Comparison of ENCODE assay signal across 8 mouse cellular contexts in the genomic region with DNA sequence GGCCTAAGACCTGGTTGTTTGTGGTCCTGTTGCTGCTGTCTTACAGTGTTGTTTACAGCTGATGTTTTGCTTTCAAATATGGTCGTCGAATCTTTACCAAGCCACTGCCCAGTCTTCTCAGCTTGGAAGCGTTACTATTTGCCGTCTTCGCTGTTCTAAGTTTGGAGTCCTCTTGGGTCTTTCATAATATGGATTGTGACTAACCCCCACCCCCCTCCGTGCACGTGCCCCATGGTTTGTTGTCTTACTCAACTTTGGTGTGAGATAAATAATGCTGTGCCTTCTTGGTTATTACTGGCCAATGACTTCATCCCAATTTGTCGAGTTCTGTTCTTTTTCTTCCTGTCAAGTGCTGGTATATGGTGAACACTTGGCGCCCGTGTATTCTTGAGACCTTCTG. TPM values are rescaled to one million over a fixed set of nuclear protein-coding genes. Genes with fewer than 3 reads are reported as not detected.
A peak's percentile ranks its signal among the peaks of the same experiment; 100 is the strongest.
DNase-seq lines count a peak whose midpoint lies in the region; ATAC-seq and TF ChIP-seq lines count a peak whose summit lies in the region.

No protein-coding gene starts in this region.

- ATAC-seq in heart, postnatal 0 days (ENCODE audit: insufficient read depth, low read depth): no peak
- ATAC-seq in midbrain, embryonic 11.5 days (ENCODE audit: low FRiP score): no peak
- ATAC-seq in frontal cortex, adult (ENCODE audit: low TSS enrichment): no peak

- H3K9ac ChIP-seq in heart, postnatal 0 days (replicated peaks; ENCODE audit: low read depth, low read length): no peak overlapping the region
- no peak overlapping the region for H3K9ac ChIP-seq in midbrain, embryonic 11.5 days (ENCODE audit: low read length)

- no peaks in the 10 kb centered on the region for H3K9me3 ChIP-seq in heart, postnatal 0 days (replicated peaks; ENCODE audit: control insufficient read depth, low read length)
- no peaks in the 10 kb centered on the region for H3K9me3 ChIP-seq in midbrain, embryonic 11.5 days (ENCODE audit: control insufficient read depth, low read length)

- H3K27me3 ChIP-seq in heart, postnatal 0 days (ENCODE audit: control insufficient read depth, insufficient read depth, low read length): no peaks in the 10 kb centered on the region
- no peaks in the 10 kb centered on the region for H3K27me3 ChIP-seq in midbrain, embryonic 11.5 days (ENCODE audit: control insufficient read depth, insufficient read depth, low read length)

- peak; percentile 8 to 13 for DNase-seq in heart, adult 18-20 months
- DNase-seq in heart, postnatal 14 days: no peak
- peak; percentile 16 for DNase-seq in Muller cell, postnatal 12 days (ENCODE audit: inconsistent ontology term)
- DNase-seq in heart, postnatal 0 days (ENCODE audit: low spot score): no peak
- no peak for DNase-seq in midbrain, embryonic 11.5 days (ENCODE audit: low spot score, missing footprints)
- no peak for DNase-seq in cerebellum, postnatal 25 days
- no peak for DNase-seq in kidney, postnatal 36 days

- peaks cover 10% of the 10 kb centered on the region for H3K4me1 ChIP-seq in heart, postnatal 0 days (ENCODE audit: control insufficient read depth, insufficient read depth)
- H3K4me1 ChIP-seq in midbrain, embryonic 11.5 days (ENCODE audit: control insufficient read depth, insufficient read depth, low read length): peaks cover 2% of the 10 kb centered on the region; the same call in 1 of the 2 replicates

- no peak for TF ChIP-seq CTCF in heart, postnatal 0 days (IDR thresholded peaks at IDR 0.05; ENCODE audit: low read depth)

- H3K36me3 ChIP-seq in heart, postnatal 0 days (replicated peaks; ENCODE audit: control insufficient read depth, insufficient read depth, low read length): no peaks in the 10 kb centered on the region
- H3K36me3 ChIP-seq in midbrain, embryonic 11.5 days (ENCODE audit: control insufficient read depth, insufficient read depth, low read length): no peaks in the 10 kb centered on the region

- TF ChIP-seq EP300 in heart, postnatal 0 days (IDR thresholded peaks at IDR 0.05; ENCODE audit: low read depth): no peak

- H3K27ac ChIP-seq in heart, postnatal 0 days (ENCODE audit: low read depth): peak overlapping the region; percentile 96; the same call in 1 of the 2 replicates
- H3K27ac ChIP-seq in midbrain, embryonic 11.5 days (ENCODE audit: low read depth, low read length): no peak overlapping the region

- peak overlapping the region; percentile 69 for H3K4me2 ChIP-seq in heart, postnatal 0 days (ENCODE audit: low read depth, low read length)
- peak overlapping the region; percentile 79; the same call in 1 of the 2 replicates for H3K4me2 ChIP-seq in midbrain, embryonic 11.5 days

- WGBS in heart, postnatal 0 days: 65% methylated on average over 10 of the region's 10 CpGs
- WGBS in midbrain, embryonic 11.5 days: 88% methylated on average over 10 of the region's 10 CpGs

- intact Hi-C loops in heart, postnatal 14 days (cut with DNase I): no loop called here

- peak overlapping the region; percentile 84; the same call in 1 of the 2 replicates for H3K4me3 ChIP-seq in heart, postnatal 0 days (ENCODE audit: low read depth, low read length)
- H3K4me3 ChIP-seq in midbrain, embryonic 11.5 days (ENCODE audit: low read depth, low read length): no peak overlapping the region

RNA-seq across cellular contexts. Expression of a gene that starts 1.1 kb away (rescaled TPM):
- total RNA-seq in heart, adult 18-20 months (2021): 10 to 100 TPM in 1 of 2 experiments, 1 to 10 TPM in 1; 9.8 to 10.9 TPM
- total RNA-seq in heart, postnatal 14 days (2021): 10 to 100 TPM; 10.2 to 10.3 TPM
- 18.3 and 26.2 TPM in 2 replicates for total RNA-seq in heart, postnatal 0 days (2014; rRNA removed; ENCODE audit: low replicate concordance)
- 11.5 and 13.2 TPM in 2 replicates for polyA plus RNA-seq in heart, postnatal 0 days (2015; fragmentation: Nextera tagmentation; extraction: Ambion mirVana)
- polyA plus RNA-seq in midbrain, embryonic 11.5 days (2014; fragmentation: Nextera tagmentation; extraction: Ambion mirVana): 10.1 and 11.0 TPM in 2 replicates

Comparison
In these comparisons a context has a peak if more than half of its experiments do, and no peak if none do; other contexts are left out.
1. DNase-seq: peak in heart, adult 18-20 months (2 of 2) and Muller cell, postnatal 12 days (single experiment); none in heart, postnatal 14 days (0 of 2), heart, postnatal 0 days (single experiment), midbrain, embryonic 11.5 days (single experiment), cerebellum, postnatal 25 days (0 of 2) and kidney, postnatal 36 days (0 of 2).